Mouse (Mus musculus) lung, embryonic 14.5 days (tissue): ENCODE results near the gene Gnaq. TPM values are rescaled to one million over a fixed set of nuclear protein-coding genes. Genes with fewer than 3 reads are reported as not detected.

ENCODE experiments used
- ATAC-seq: fragments of 200-750 bp; cut with Nextera tagmentation; 2 replicates; pipeline ENCODE4 v1.8.0; 2017; ENCODE audit warnings: mild to moderate bottlenecking, moderate TSS enrichment, moderate library complexity; ENCODE audit not compliant: insufficient read depth
- DNase-seq: peaks from one replicate; pipeline ENCODE4 v3.0.0-alpha.2; 2015
- H3K27ac ChIP-seq: fragments of 300-500 bp; sonication (generic); 2 replicates; pipeline ENCODE4 v1.5.1; 2014; ENCODE audit warnings: low read depth, mild to moderate bottlenecking, moderate library complexity
- H3K27me3 ChIP-seq: fragments of 300-500 bp; sonication (generic); 2 replicates; pipeline ENCODE4 v1.6.1; 2014; ENCODE audit warnings: low read length, control low read depth; ENCODE audit not compliant: insufficient read depth
- H3K36me3 ChIP-seq: fragments of 300-500 bp; sonication (generic); 2 replicates; pipeline ENCODE4 v1.6.1; 2014; ENCODE audit warnings: control low read depth; ENCODE audit not compliant: insufficient read depth
- H3K4me1 ChIP-seq: fragments of 300-500 bp; sonication (generic); 2 replicates; pipeline ENCODE4 v1.6.1; 2014; ENCODE audit warnings: antibody characterized with exemption, control low read depth; ENCODE audit not compliant: insufficient read depth
- H3K4me2 ChIP-seq: fragments of 300-500 bp; sonication (generic); 2 replicates; pipeline ENCODE4 v1.6.1; 2014; ENCODE audit warnings: mild to moderate bottlenecking
- H3K4me3 ChIP-seq: fragments of 300-500 bp; sonication (generic); 2 replicates; pipeline ENCODE4 v1.5.1; 2014; ENCODE audit warnings: low read depth, low read length
- H3K9ac ChIP-seq: fragments of 300-500 bp; sonication (generic); 2 replicates; pipeline ENCODE4 v1.6.1; 2014
- H3K9me3 ChIP-seq: fragments of 300-500 bp; sonication (generic); 2 replicates; pipeline ENCODE4 v1.6.1; 2016; ENCODE audit warnings: low read depth, low read length, control low read depth
- CTCF ChIP-seq: IDR thresholded peaks from 2 replicates; pipeline ENCODE4 v1.5.1; 2016; ENCODE audit warnings: antibody characterized with exemption, low read depth
- WGBS: fragments of 180-500 bp; shearing (Covaris S2); extraction: QIAGEN DNeasy Blood & Tissue Kit; methylation state at CpG from one replicate; pipeline ENCODE4 v1.1.7; 2014; 5-methylcytosine and 5-hydroxymethylcytosine counted together
- polyA plus RNA-seq: library from polyadenylated mRNA; unstranded; fragments of >200 nt; fragmentation: Nextera tagmentation; extraction: Ambion mirVana; gene quantifications from 2 replicates; pipeline ENCODE4 v1.2.1, GENCODE M21; 2014

The Gnaq gene
- polyA plus RNA-seq, 1 experiment from 2014 or later, result 15.9 TPM

GRCm38 (mm10) chr19:16328074-16328850 lies 195.6 kb downstream of the Gnaq start:
- TF ChIP-seq CTCF, result no peak
- Histone ChIP-seq H3K27ac (peak overlapping the region; percentile 31), H3K4me2 (no peak overlapping the region), H3K4me1 (peaks cover 19% of the 10 kb centered on the region), H3K9ac (no peak overlapping the region), H3K36me3 (0 out of 2 replicates have a peak, but pooled peaks cover 2% of the 10 kb centered on the region), H3K27me3 (no peaks in the 10 kb centered on the region), H3K4me3 (no peak overlapping the region), H3K9me3 (no peaks in the 10 kb centered on the region)
- DNase-seq (peak; percentile 91), ATAC-seq (peak; percentile 64; the same call in 1 of the 2 replicates)
- WGBS, result 38% methylated on average over 7 of the region's 7 CpGs

DNA sequence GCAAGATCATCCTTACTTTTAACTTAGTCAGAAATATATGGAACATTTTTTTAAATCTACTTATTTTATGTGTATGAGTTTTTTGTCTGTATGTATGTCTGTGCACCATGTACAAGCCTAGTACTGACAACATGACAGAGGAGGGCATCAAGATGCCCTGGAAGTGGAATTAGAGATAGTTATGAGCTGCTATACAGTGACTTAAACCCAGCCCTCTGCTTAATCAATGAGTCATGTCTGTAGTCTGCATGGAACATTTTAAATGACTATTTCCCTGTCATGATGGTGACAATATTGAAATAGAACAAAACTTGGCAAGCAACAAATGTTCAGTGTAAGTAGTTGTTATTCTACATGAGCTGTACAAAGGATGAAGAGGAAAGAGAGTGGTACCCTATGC lies 196.4 kb downstream of the Gnaq start:
- H3K4me3 ChIP-seq, result no peak overlapping the region
- no peak for TF ChIP-seq CTCF
- H3K36me3 ChIP-seq, result 0 out of 2 replicates have a peak, but pooled peaks cover 10% of the 10 kb centered on the region
- DNase-seq, result no peak
- peaks cover 19% of the 10 kb centered on the region for H3K4me1 ChIP-seq
- no peaks in the 10 kb centered on the region for H3K9me3 ChIP-seq
- H3K27me3 ChIP-seq, result no peaks in the 10 kb centered on the region
- ATAC-seq, result no peak
- H3K4me2 ChIP-seq, result no peak overlapping the region
- H3K27ac ChIP-seq, result no peak overlapping the region
- no peak overlapping the region for H3K9ac ChIP-seq

DNA sequence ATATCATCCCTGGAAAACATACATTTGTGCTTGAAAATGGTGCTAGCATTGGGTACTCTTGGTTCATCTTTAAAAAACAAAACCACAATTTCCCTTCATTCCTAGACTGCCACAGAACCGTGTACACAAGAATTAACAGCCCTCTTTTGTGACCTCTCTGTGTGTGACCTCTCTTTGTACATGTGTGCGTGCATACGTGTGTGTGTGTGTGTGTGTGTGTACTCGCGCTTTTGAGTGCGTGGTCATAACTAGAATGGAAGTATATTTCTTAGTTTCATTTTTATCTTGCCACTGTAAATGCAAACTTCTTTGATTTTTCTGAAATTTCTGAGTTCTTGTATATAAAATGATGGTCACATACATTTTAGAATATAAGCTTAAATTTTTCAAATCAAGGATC lies 197.0 kb downstream of the Gnaq start:
- no peak overlapping the region for H3K27ac ChIP-seq
- no peaks in the 10 kb centered on the region for H3K27me3 ChIP-seq
- H3K9me3 ChIP-seq, result no peaks in the 10 kb centered on the region
- H3K4me2 ChIP-seq, result no peak overlapping the region
- H3K4me1 ChIP-seq, result peaks cover 19% of the 10 kb centered on the region
- H3K36me3 ChIP-seq, result 0 out of 2 replicates have a peak, but pooled peaks cover 12% of the 10 kb centered on the region
- H3K9ac ChIP-seq, result no peak overlapping the region
- no peak overlapping the region for H3K4me3 ChIP-seq
- no peak for ATAC-seq
- DNase-seq, result no peak
- 86% methylated on average over 6 of the region's 6 CpGs for WGBS
- no peak for TF ChIP-seq CTCF

DNA sequence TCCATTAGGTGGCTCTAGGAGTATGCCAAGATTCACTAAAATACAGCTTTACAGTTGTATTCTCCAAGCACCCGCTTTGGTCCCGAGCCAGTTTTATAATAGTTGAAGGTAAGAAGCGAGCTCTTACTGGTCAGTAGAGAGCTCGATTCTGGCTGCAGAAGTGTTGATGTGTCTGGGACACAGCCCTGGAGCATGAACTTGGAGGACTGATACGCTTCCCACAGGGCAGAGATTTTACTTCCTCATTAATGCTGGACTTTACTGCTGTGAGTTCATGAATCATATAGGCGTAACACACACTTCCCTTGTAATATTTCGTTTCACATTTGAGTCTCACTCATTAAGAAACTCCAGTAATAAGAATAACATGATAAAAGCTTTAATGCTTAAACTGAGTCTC lies 197.5 kb downstream of the Gnaq start:
- DNase-seq (no peak), ATAC-seq (no peak)
- Histone ChIP-seq H3K9me3 (no peaks in the 10 kb centered on the region), H3K4me2 (no peak overlapping the region), H3K27me3 (no peaks in the 10 kb centered on the region), H3K4me1 (peaks cover 19% of the 10 kb centered on the region), H3K27ac (no peak overlapping the region), H3K36me3 (peaks cover 16% of the 10 kb centered on the region; the same call in 1 of the 2 replicates), H3K9ac (no peak overlapping the region), H3K4me3 (no peak overlapping the region)
- 72% methylated on average over 7 of the region's 7 CpGs for WGBS
- no peak for TF ChIP-seq CTCF

DNA sequence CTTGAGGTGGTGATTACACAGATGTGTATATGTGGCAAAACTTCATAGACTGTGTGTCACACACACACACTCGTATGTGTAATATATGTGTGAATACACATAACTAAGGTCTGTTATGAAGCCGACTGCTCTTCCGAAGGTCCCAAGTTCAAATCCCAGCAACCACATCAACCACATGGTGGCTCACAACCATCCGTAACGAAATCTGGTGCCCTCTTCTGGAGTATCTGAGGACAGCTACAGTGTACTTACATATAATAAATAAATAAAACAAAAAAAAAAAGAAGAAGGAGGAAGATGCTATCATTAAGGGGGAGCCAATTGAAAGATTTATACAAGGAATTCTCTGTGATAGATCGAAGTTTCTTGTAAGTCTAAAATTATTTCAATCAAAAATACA lies 198.4 kb downstream of the Gnaq start:
- TF ChIP-seq CTCF, result no peak
- ATAC-seq (no peak), DNase-seq (no peak)
- H3K9me3 ChIP-seq, result no peaks in the 10 kb centered on the region
- H3K27me3 ChIP-seq, result no peaks in the 10 kb centered on the region
- H3K4me2 ChIP-seq, result no peak overlapping the region
- no peak overlapping the region for H3K4me3 ChIP-seq
- peaks cover 17% of the 10 kb centered on the region for H3K4me1 ChIP-seq
- peaks cover 19% of the 10 kb centered on the region; the same call in 1 of the 2 replicates for H3K36me3 ChIP-seq
- no peak overlapping the region for H3K9ac ChIP-seq
- WGBS, result 91% methylated on average over 6 of the region's 6 CpGs
- H3K27ac ChIP-seq, result no peak overlapping the region

GRCm38 (mm10) chr19:16337866-16338530 lies 205.4 kb downstream of the Gnaq start:
- Histone ChIP-seq H3K4me3 (no peak overlapping the region), H3K36me3 (peaks cover 30% of the 10 kb centered on the region), H3K9ac (no peak overlapping the region), H3K27ac (no peak overlapping the region), H3K4me2 (no peak overlapping the region), H3K4me1 (no peaks in the 10 kb centered on the region), H3K27me3 (no peaks in the 10 kb centered on the region), H3K9me3 (no peaks in the 10 kb centered on the region)
- no peak for TF ChIP-seq CTCF
- WGBS, result 63% methylated on average over 9 of the region's 9 CpGs
- ATAC-seq, result no peak
- DNase-seq, result peak; percentile 49

- ATAC-seq (no peak), DNase-seq (no peak)
- H3K9ac ChIP-seq, result no peak overlapping the region
- H3K4me3 ChIP-seq, result no peak overlapping the region
- WGBS, result 76% methylated on average over 4 of the region's 4 CpGs
- no peaks in the 10 kb centered on the region for H3K4me1 ChIP-seq
- H3K27me3 ChIP-seq, result no peaks in the 10 kb centered on the region
- H3K36me3 ChIP-seq, result peaks cover 16% of the 10 kb centered on the region
- H3K27ac ChIP-seq, result no peak overlapping the region
- TF ChIP-seq CTCF, result no peak
- H3K4me2 ChIP-seq, result no peak overlapping the region
- no peaks in the 10 kb centered on the region for H3K9me3 ChIP-seq
Observed at GRCm38 (mm10) chr19:16339954-16340586, 207.4 kb downstream of the Gnaq start.
